Mouse (Mus musculus): ENCODE results near the gene Kbtbd8.

Kbtbd8 gene

DNA sequence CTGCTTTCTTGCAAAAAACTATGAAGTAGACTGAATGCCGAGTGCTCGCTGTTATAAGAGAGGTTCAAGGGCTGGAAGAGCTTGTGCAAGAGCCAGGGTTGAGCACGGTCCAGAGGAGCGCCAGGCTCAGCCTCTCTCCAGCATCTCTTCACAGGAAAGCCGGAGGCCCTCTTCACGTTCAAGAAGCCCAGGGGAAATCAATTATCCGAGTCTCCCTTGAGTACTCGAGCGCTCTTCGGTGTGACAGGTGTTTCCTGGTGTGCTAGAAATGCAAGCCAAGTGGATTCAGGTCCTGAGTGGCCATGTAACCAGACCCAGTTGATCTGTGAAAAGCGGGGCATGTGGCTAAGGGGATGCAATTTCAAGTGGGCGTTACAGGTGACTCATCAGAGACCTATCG lies at the start of gene Kbtbd8:
Kbtbd8 (plus strand) TSS at position 295 of the 400 bp plus-strand sequence.
- WGBS: 29% methylated on average over 13 of the region's 13 CpGs

GRCm38 (mm10) chr6:95069753-95070152 lies 47.3 kb upstream of the Kbtbd8 start:
- WGBS: 78% methylated on average over 10 of the region's 10 CpGs

GRCm38 (mm10) chr6:95085276-95085675 lies 31.8 kb upstream of the Kbtbd8 start:
- 58% methylated on average over 1 of the region's 1 CpGs for WGBS

GRCm38 (mm10) chr6:95087154-95087846 lies 29.7 kb upstream of the Kbtbd8 start:
- WGBS: 46% methylated on average over 6 of the region's 6 CpGs

DNA sequence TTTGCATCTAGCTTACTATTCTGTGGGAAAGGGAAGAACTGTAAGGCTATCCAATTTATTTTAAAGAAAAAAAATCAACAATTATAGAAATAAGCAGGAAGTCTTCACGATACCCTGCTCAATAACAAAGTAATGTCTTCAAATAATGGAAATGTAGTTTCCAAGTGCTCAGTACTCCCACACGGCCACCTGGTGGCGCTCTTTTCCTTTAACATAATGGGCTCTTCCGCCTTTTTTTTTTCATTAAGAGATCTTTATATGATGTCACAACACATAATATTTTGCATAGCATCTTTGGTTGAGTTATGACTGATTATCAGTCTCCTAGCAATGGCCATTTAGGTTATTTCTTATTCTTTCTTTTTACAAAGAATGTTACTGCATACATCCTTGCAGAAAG lies 29.0 kb upstream of the Kbtbd8 start:
- 40% methylated on average over 4 of the region's 4 CpGs for WGBS

DNA sequence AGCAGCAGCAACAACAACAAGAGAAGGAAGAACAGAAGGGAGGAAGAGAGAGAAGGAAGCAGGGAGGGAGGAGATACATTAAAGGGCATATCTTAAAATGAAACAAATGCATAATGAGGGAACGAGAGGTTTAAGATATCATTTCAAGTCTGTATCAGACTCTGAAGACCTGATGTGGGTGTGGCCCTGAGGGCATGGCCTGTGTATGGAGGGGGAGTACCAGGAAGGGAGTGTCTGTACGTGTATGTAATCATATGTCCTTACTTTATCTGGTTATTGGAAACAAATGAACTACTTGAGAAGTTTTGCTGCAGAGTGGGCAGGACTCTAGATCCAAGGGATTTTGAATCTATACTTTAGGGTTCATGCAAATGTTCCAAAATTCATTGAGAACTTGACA lies 22.3 kb upstream of the Kbtbd8 start:
- WGBS: 86% methylated on average over 2 of the region's 2 CpGs

- WGBS: 24% methylated on average over 21 of the region's 21 CpGs
Measured at GRCm38 (mm10) chr6:95098366-95099109, 18.5 kb upstream of the Kbtbd8 start.

- WGBS: 85% methylated on average over 3 of the region's 3 CpGs
Measured at GRCm38 (mm10) chr6:95103706-95104105, 13.3 kb upstream of the Kbtbd8 start.

GRCm38 (mm10) chr6:95109691-95110450 lies 7.2 kb upstream of the Kbtbd8 start:
- WGBS: 50% methylated on average over 6 of the region's 6 CpGs

DNA sequence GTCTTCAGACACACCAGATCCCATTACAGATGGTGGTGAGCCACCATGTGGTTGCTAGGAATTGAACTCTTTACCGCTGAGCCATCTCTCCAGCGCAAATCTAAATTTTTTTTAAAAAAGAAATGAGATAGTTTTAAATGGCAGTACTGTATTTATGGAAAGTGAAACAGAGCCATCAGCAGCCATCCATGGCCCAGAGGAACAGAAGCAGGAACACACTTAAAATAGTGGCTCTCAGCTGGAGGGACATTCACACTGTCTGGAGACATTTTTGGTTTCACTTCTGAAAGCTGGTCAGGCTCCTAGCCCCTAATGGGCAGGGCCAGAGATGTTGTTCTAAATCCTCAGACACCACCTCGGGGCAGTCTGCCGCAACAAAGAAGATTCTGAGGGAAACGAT lies 5.0 kb upstream of the Kbtbd8 start:
- WGBS: 51% methylated on average over 5 of the region's 5 CpGs

DNA sequence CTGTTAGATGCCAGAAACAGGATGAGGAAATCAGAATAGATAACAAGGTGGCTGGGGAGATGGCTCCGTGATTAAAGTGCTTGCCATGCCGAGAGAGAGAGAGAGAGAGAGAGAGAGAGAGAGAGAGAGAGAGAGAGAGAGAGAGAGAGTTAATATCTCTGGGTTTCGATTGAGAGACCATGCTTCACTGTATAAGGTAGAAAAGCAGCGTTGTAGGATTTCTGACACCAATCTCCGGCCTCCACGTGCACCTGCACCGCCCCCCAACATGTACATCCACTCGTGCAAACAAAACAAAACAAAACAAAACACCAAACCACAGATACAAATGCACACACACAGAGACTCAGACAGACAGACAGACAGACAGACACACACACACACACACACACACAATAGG lies 527 bp upstream of the Kbtbd8 start:
- 66% methylated on average over 8 of the region's 8 CpGs for WGBS

- WGBS: under 1% methylated on average over 90 of the region's 103 CpGs
Measured at GRCm38 (mm10) chr6:95117614-95118541, 838 bp downstream of the Kbtbd8 start.

GRCm38 (mm10) chr6:95119389-95119788 lies 2.3 kb downstream of the Kbtbd8 start:
- 86% methylated on average over 3 of the region's 3 CpGs for WGBS

DNA sequence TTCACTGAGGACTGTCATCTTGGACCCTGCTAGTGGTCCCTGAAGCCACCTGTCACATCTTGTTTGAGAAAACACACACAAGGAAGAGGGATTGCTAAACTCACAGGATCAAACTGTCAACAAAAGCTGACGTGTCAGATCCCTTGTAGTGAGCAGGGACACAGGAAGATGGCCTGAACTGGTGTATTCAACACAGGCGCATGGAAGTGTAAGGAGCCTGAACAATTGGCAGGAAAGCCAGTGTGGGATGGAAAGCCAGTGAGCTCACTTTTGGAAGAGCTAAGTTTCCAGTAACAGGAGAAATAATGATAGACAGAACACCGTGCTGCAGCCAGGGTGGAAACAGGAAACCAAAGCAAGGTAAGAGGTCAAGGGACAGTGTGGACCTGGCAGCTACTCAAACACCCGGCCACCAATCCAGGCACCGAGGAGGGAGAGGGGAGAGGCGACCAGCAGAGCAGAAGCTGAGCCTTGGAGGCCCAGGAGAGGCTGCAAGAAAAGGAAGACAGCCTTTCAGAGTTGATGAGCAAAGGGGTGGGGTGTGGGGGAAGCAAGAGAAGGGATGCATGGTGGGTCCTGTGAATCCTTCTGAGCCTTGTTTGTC lies 33.0 kb downstream of the Kbtbd8 start:
- 67% methylated on average over 6 of the region's 6 CpGs for WGBS

- 92% methylated on average over 4 of the region's 4 CpGs for WGBS
Measured at GRCm38 (mm10) chr6:95150885-95151284, 33.8 kb downstream of the Kbtbd8 start.

DNA sequence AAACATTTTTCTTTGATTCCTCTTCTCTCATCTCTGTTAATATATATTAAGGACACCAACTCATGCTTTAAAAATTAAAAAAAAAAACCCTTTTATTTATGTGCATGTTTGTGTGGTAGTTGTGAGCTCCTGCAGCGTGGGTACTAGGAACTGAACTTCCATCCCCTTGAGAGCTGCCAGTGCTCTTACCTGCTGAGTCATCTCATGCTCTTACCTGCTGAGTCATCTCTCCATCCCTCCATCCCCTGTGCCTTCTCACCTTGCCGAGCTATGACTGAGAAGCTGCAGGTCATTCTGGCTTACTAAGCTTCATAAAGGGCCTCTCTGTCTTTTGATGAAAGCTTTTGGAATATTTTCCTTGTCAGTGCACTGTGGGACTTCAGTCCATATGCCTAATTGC lies 34.5 kb downstream of the Kbtbd8 start:
- WGBS: 66% methylated on average over 2 of the region's 2 CpGs

- 81% methylated on average over 4 of the region's 4 CpGs for WGBS
Measured at GRCm38 (mm10) chr6:95163965-95164364, 46.9 kb downstream of the Kbtbd8 start.

GRCm38 (mm10) chr6:95167668-95168227 lies 50.7 kb downstream of the Kbtbd8 start:
- WGBS: 54% methylated on average over 5 of the region's 5 CpGs

DNA sequence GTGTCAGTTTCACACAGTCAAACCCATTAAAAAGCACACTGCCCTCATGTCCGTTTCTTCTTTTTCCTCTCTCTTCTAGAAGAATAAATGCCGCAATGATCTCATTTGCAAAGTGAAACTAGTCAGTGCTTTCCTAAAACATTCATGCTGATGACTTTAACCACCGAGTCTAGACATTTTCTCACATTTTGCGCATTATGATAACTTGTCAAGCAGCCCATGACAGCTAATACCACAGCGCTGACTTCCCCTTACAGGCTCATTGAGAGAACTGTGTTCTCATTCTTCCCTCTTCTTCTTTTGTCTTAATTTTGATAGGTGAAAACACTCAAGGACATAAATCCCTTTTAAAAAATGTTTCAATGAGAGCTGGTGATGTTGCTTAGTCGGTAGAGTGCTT lies 52.4 kb downstream of the Kbtbd8 start:
- 58% methylated on average over 6 of the region's 6 CpGs for WGBS

GRCm38 (mm10) chr6:95174311-95175143 lies 57.5 kb downstream of the Kbtbd8 start:
- WGBS: 42% methylated on average over 9 of the region's 9 CpGs

Data from cerebral cortex, adult 2 months (tissue).